Mouse (Mus musculus) forebrain, embryonic 15.5 days (tissue): ENCODE data around the gene Olfr1373. TPM values are rescaled to one million over a fixed set of nuclear protein-coding genes. Genes with fewer than 3 reads are reported as not detected.
"Not testable (repeated sequence)": the region's sequence is repeated elsewhere in the genome, so short reads cannot be mapped to it uniquely, and the experiment has no call there.

Source experiments
- ATAC-seq: fragments of 200-750 bp; cut with Nextera tagmentation; replicated peaks from 2 replicates; pipeline ENCODE4 v1.8.0; 2017; ENCODE audit warnings: mild to moderate bottlenecking, moderate TSS enrichment, moderate library complexity
- H3K27ac ChIP-seq: fragments of 300-500 bp; sonication (generic); replicated peaks from 2 replicates; pipeline ENCODE4 v1.5.1; 2015; ENCODE audit warnings: mild to moderate bottlenecking, inconsistent platforms
- H3K27me3 ChIP-seq: fragments of 300-500 bp; sonication (generic); 2 replicates; pipeline ENCODE4 v1.6.1; 2015; ENCODE audit warnings: inconsistent platforms
- H3K36me3 ChIP-seq: fragments of 300-500 bp; sonication (generic); 2 replicates; pipeline ENCODE4 v1.6.1; 2015; ENCODE audit warnings: mild to moderate bottlenecking, inconsistent platforms
- H3K4me1 ChIP-seq: fragments of 300-500 bp; sonication (generic); 2 replicates; pipeline ENCODE4 v1.6.1; 2015; ENCODE audit warnings: inconsistent platforms
- H3K4me2 ChIP-seq: fragments of 300-500 bp; sonication (generic); replicated peaks from 2 replicates; pipeline ENCODE4 v1.6.1; 2015; ENCODE audit warnings: mild to moderate bottlenecking, inconsistent platforms
- H3K4me3 ChIP-seq: fragments of 300-500 bp; sonication (generic); 2 replicates; pipeline ENCODE4 v1.5.1; 2015; ENCODE audit warnings: mild to moderate bottlenecking, inconsistent platforms
- H3K9ac ChIP-seq: fragments of 300-500 bp; sonication (generic); replicated peaks from 2 replicates; pipeline ENCODE4 v1.6.1; 2015; ENCODE audit warnings: mild to moderate bottlenecking, inconsistent platforms
- H3K9me3 ChIP-seq: fragments of 300-500 bp; sonication (generic); 2 replicates; pipeline ENCODE4 v1.6.1; 2016; ENCODE audit warnings: inconsistent platforms
- WGBS: fragments of 180-500 bp; shearing (Covaris S2); methylation state at CpG from one replicate; pipeline ENCODE4 v1.1.7; 2015; ENCODE audit warnings: mixed read lengths; 5-methylcytosine and 5-hydroxymethylcytosine counted together
- polyA plus RNA-seq: library from polyadenylated mRNA; unstranded; fragments of >200 nt; fragmentation: Nextera tagmentation; extraction: Ambion mirVana; gene quantifications from 2 replicates; pipeline ENCODE4 v1.2.1, GENCODE M21; 2015

Gene Olfr1373
- polyA plus RNA-seq, 1 experiment from 2014 or later, result not detected

GRCm38 (mm10) chr11:52127760-52128159, 17.6 kb downstream of the Olfr1373 start:
- H3K9ac ChIP-seq, result no peak overlapping the region
- no peaks in the 10 kb centered on the region for H3K27me3 ChIP-seq
- WGBS, result 74% methylated on average over 5 of the region's 5 CpGs
- H3K36me3 ChIP-seq, result peaks cover 23% of the 10 kb centered on the region
- ATAC-seq, result no peak
- no peak overlapping the region for H3K4me3 ChIP-seq
- H3K4me2 ChIP-seq, result no peak overlapping the region
- H3K9me3 ChIP-seq, result no peaks in the 10 kb centered on the region
- H3K27ac ChIP-seq, result no peak overlapping the region
- no peaks in the 10 kb centered on the region for H3K4me1 ChIP-seq

DNA sequence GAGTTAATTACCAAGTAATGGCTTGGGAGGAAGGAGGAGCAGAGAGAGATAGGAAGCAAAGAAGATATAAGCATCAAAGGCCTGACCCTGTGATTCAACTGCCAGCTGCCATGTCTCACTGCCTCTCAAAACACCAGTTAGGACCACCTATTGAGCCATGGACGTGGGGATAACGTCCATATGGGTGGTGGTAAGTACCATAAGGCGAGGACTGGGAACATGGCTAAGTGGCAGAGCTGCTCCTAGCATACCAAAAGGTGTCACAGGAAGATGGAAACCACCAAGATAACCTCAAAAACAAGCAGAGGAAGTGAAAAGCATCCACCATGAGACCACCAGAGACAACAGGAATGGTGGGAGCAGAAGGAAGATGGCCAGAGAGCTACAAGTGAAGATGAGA, 18.2 kb downstream of the Olfr1373 start:
- no peak overlapping the region for H3K4me2 ChIP-seq
- H3K9ac ChIP-seq, result no peak overlapping the region
- no peak overlapping the region for H3K4me3 ChIP-seq
- no peaks in the 10 kb centered on the region for H3K4me1 ChIP-seq
- H3K27me3 ChIP-seq, result no peaks in the 10 kb centered on the region
- ATAC-seq, result no peak
- H3K27ac ChIP-seq, result no peak overlapping the region
- no peaks in the 10 kb centered on the region for H3K9me3 ChIP-seq
- WGBS, result 63% methylated on average over 3 of the region's 3 CpGs
- H3K36me3 ChIP-seq, result peaks cover 28% of the 10 kb centered on the region

- peaks cover 53% of the 10 kb centered on the region for H3K36me3 ChIP-seq
- H3K4me3 ChIP-seq, result no peak overlapping the region
- H3K9ac ChIP-seq, result no peak overlapping the region
- no peak overlapping the region for H3K4me2 ChIP-seq
- no peak for ATAC-seq
- no peaks in the 10 kb centered on the region for H3K9me3 ChIP-seq
- no peak overlapping the region for H3K27ac ChIP-seq
- H3K4me1 ChIP-seq, result no peaks in the 10 kb centered on the region
- WGBS, result 98% methylated on average over 4 of the region's 4 CpGs
- H3K27me3 ChIP-seq, result no peaks in the 10 kb centered on the region
Measured at GRCm38 (mm10) chr11:52124468-52124867, 20.9 kb downstream of the Olfr1373 start.

- Histone ChIP-seq H3K36me3 (peaks cover 78% of the 10 kb centered on the region), H3K27me3 (no peaks in the 10 kb centered on the region), H3K4me3 (no peak overlapping the region), H3K9me3 (no peaks in the 10 kb centered on the region), H3K4me2 (no peak overlapping the region), H3K4me1 (no peaks in the 10 kb centered on the region), H3K27ac (no peak overlapping the region), H3K9ac (no peak overlapping the region)
- ATAC-seq, result no peak
- 91% methylated on average over 6 of the region's 6 CpGs for WGBS
Measured at GRCm38 (mm10) chr11:52122045-52122444, 23.3 kb downstream of the Olfr1373 start.

DNA sequence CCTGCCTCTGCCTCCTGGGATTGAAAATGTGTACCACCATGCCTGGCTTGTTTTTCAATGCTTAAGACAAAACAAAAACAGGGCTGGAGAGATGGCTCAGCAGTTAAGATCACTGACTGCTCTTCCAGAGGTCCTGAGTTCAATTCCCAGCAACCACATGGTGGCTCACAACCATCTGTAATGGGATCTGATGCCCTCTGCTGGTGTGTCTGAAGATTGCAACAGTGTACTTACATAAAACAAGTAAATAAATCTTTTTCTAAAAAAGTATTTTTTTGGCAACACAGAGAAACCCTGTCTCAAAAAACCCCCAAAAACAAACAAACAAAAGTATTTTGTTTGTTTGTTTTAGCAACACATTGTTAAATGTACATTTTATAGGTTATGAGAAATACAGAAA, 24.9 kb downstream of the Olfr1373 start:
- H3K27me3 ChIP-seq, H3K9me3 ChIP-seq, H3K4me3 ChIP-seq, ATAC-seq, H3K4me2 ChIP-seq, H3K9ac ChIP-seq, H3K27ac ChIP-seq, H3K4me1 ChIP-seq: not testable (repeated sequence)
- peaks cover 89% of the 10 kb centered on the region for H3K36me3 ChIP-seq

GRCm38 (mm10) chr11:52117156-52117555, 28.2 kb downstream of the Olfr1373 start:
- Histone ChIP-seq H3K36me3 (peaks cover 73% of the 10 kb centered on the region), H3K4me3 (no peak overlapping the region), H3K4me2 (no peak overlapping the region), H3K27ac (no peak overlapping the region), H3K9me3 (no peaks in the 10 kb centered on the region), H3K9ac (no peak overlapping the region), H3K27me3 (no peaks in the 10 kb centered on the region), H3K4me1 (no peaks in the 10 kb centered on the region)
- WGBS, result 96% methylated on average over 7 of the region's 7 CpGs
- ATAC-seq, result no peak

GRCm38 (mm10) chr11:52116117-52116516, 29.2 kb downstream of the Olfr1373 start:
- ATAC-seq, H3K4me2 ChIP-seq, H3K9ac ChIP-seq, H3K4me1 ChIP-seq, H3K27me3 ChIP-seq, H3K4me3 ChIP-seq, H3K27ac ChIP-seq, H3K9me3 ChIP-seq: not testable (repeated sequence)
- 91% methylated on average over 6 of the region's 6 CpGs for WGBS
- H3K36me3 ChIP-seq, result peaks cover 62% of the 10 kb centered on the region

DNA sequence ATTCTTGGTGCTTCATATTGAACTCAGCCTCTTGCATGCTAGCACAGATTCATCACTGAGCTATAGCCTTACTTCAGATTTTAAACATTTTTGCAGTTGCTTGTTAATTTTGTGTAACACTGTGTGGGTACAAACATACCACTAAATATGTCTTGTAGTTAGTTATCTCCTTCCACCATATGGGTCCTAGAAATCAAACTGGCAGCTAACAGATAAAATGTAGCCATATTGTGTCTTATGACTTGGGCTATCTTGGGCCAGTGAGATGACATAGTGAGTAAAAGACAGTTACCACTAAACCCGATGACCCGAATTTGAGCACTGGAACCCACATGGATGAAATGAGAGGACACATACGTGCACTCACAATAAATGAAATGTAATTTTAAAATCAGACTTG, 29.8 kb downstream of the Olfr1373 start:
- H3K9me3 ChIP-seq, result no peaks in the 10 kb centered on the region
- H3K36me3 ChIP-seq, result peaks cover 58% of the 10 kb centered on the region
- no peak overlapping the region for H3K9ac ChIP-seq
- no peak overlapping the region for H3K4me3 ChIP-seq
- no peak overlapping the region for H3K27ac ChIP-seq
- 95% methylated on average over 3 of the region's 3 CpGs for WGBS
- H3K27me3 ChIP-seq, result no peaks in the 10 kb centered on the region
- no peaks in the 10 kb centered on the region for H3K4me1 ChIP-seq
- H3K4me2 ChIP-seq, result no peak overlapping the region
- ATAC-seq, result no peak

DNA sequence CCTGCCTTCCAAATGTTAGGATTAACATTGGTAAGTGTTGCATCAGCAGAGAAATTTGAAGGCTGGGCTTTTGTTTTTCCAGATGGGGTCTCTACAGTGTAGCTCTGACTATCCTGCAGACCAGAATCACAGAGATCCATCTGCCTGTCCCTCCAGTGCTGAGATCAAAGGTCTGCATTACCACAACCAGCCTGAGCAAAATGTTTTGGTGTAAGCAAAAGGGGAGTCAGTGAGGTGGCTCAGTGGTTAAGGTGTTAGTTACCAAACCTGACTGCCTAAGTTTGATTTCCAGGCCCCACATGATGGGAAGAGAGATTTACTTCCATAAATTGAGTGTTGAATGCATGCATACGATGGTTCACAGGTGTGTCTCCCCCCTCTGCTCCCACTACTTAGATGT, 35.9 kb downstream of the Olfr1373 start:
- peaks cover 7% of the 10 kb centered on the region for H3K4me1 ChIP-seq
- no peaks in the 10 kb centered on the region for H3K9me3 ChIP-seq
- H3K4me3 ChIP-seq, result no peak overlapping the region
- no peak for ATAC-seq
- H3K36me3 ChIP-seq, result peaks cover 2% of the 10 kb centered on the region; the same call in 1 of the 2 replicates
- no peak overlapping the region for H3K9ac ChIP-seq
- H3K4me2 ChIP-seq, result no peak overlapping the region
- no peaks in the 10 kb centered on the region for H3K27me3 ChIP-seq
- H3K27ac ChIP-seq, result no peak overlapping the region
- 91% methylated on average over 1 of the region's 1 CpGs for WGBS

GRCm38 (mm10) chr11:52108796-52109195, 36.5 kb downstream of the Olfr1373 start:
- H3K27ac ChIP-seq, result no peak overlapping the region
- no peak overlapping the region for H3K9ac ChIP-seq
- no peaks in the 10 kb centered on the region for H3K27me3 ChIP-seq
- WGBS, result 91% methylated on average over 5 of the region's 5 CpGs
- H3K4me3 ChIP-seq, result no peak overlapping the region
- H3K4me2 ChIP-seq, result no peak overlapping the region
- H3K9me3 ChIP-seq, result no peaks in the 10 kb centered on the region
- peaks cover 10% of the 10 kb centered on the region for H3K4me1 ChIP-seq
- ATAC-seq, result no peak
- H3K36me3 ChIP-seq, result no peaks in the 10 kb centered on the region

DNA sequence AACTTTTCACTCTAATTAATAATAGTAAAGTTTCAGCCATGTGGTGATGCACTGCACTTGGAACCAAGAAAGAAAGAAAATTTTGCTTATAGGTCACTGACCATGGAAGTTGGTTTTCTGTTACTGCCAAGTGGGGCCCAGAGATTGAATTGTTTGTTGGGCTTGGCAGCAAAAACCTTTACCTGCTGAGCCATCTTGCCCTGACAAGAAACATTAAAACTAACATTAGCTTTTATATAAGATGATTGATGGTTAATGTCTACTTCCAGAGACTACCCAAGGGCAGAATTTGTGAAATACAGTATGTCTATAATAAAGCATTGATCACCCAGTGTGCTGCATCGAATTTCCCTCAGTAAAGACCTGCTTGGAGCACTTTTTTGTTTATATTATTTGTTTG, 38.9 kb downstream of the Olfr1373 start:
- Histone ChIP-seq H3K9me3 (no peaks in the 10 kb centered on the region), H3K9ac (no peak overlapping the region), H3K27ac (no peak overlapping the region), H3K36me3 (no peaks in the 10 kb centered on the region), H3K4me2 (no peak overlapping the region), H3K4me1 (peaks cover 17% of the 10 kb centered on the region), H3K4me3 (no peak overlapping the region), H3K27me3 (no peaks in the 10 kb centered on the region)
- 95% methylated on average over 1 of the region's 1 CpGs for WGBS
- no peak for ATAC-seq

DNA sequence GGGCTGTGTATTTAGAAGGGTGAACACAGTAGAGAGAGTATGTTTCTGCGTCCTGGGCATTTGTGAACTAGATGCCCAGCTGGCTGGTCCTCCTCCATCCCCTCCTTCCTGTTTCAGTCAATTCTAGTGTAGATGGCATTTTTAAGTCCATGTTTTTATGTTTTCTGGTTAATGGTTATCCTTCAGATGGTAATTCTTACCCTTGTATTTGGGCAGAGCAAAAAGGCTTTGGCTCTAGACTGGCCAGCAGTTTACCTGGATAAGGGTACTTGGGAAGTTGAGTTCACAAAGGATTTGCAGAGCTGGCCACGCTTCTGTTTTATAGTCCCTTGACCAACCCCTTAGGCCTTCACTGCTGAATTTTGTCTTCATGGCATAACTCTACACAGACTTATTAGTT, 39.3 kb downstream of the Olfr1373 start:
- no peak overlapping the region for H3K27ac ChIP-seq
- no peak overlapping the region for H3K4me3 ChIP-seq
- peaks cover 21% of the 10 kb centered on the region for H3K4me1 ChIP-seq
- no peak for ATAC-seq
- H3K9me3 ChIP-seq, result no peaks in the 10 kb centered on the region
- WGBS, result 96% methylated on average over 2 of the region's 2 CpGs
- no peaks in the 10 kb centered on the region for H3K27me3 ChIP-seq
- H3K4me2 ChIP-seq, result no peak overlapping the region
- no peak overlapping the region for H3K9ac ChIP-seq
- H3K36me3 ChIP-seq, result no peaks in the 10 kb centered on the region

- no peak overlapping the region for H3K4me2 ChIP-seq
- H3K9ac ChIP-seq, result no peak overlapping the region
- H3K9me3 ChIP-seq, result no peaks in the 10 kb centered on the region
- no peak overlapping the region for H3K27ac ChIP-seq
- no peaks in the 10 kb centered on the region for H3K36me3 ChIP-seq
- no peak overlapping the region for H3K4me3 ChIP-seq
- peaks cover 26% of the 10 kb centered on the region for H3K4me1 ChIP-seq
- no peaks in the 10 kb centered on the region for H3K27me3 ChIP-seq
- ATAC-seq, result no peak
Measured at GRCm38 (mm10) chr11:52105503-52105902, 39.8 kb downstream of the Olfr1373 start.
